Mouse (Mus musculus) limb, embryonic 12.5 days (tissue): ENCODE measurements around the gene Coq10a. TPM values are rescaled to one million over a fixed set of nuclear protein-coding genes. Genes with fewer than 3 reads are reported as not detected.
A peak's percentile ranks its signal among the peaks of the same experiment; 100 is the strongest.

Experiments
- ATAC-seq: fragments of 200-750 bp; cut with Nextera tagmentation; 2 replicates; pipeline ENCODE4 v1.8.0; 2017; ENCODE audit warnings: low read depth, moderate TSS enrichment; ENCODE audit not compliant: insufficient number of reproducible peaks, insufficient read depth, low FRiP score, low TSS enrichment
- H3K27ac ChIP-seq: fragments of 300-500 bp; sonication (generic); 2 replicates; pipeline ENCODE4 v1.5.1; 2016; ENCODE audit warnings: mild to moderate bottlenecking, moderate library complexity
- H3K27me3 ChIP-seq: fragments of 300-500 bp; sonication (generic); 2 replicates; pipeline ENCODE4 v1.6.1; 2016; ENCODE audit warnings: mild to moderate bottlenecking, moderate library complexity
- H3K36me3 ChIP-seq: fragments of 300-500 bp; sonication (generic); 2 replicates; pipeline ENCODE4 v1.6.1; 2016; ENCODE audit warnings: mild to moderate bottlenecking, moderate library complexity
- H3K4me1 ChIP-seq: fragments of 300-500 bp; sonication (generic); replicated peaks from 2 replicates; pipeline ENCODE4 v1.6.1; 2016
- H3K4me2 ChIP-seq: fragments of 300-500 bp; sonication (generic); 2 replicates; pipeline ENCODE4 v1.6.1; 2016; ENCODE audit warnings: mild to moderate bottlenecking, moderate library complexity
- H3K4me3 ChIP-seq: fragments of 300-500 bp; sonication (generic); replicated peaks from 2 replicates; pipeline ENCODE4 v1.5.1; 2016; ENCODE audit warnings: mild to moderate bottlenecking
- H3K9ac ChIP-seq: fragments of 300-500 bp; sonication (generic); replicated peaks from 2 replicates; pipeline ENCODE4 v1.6.1; 2016; ENCODE audit warnings: mild to moderate bottlenecking, moderate library complexity
- H3K9me3 ChIP-seq: fragments of 300-500 bp; sonication (generic); 2 replicates; pipeline ENCODE4 v1.6.1; 2016; ENCODE audit warnings: mild to moderate bottlenecking, moderate library complexity
- WGBS: fragments of 180-500 bp; shearing (Covaris S2); methylation state at CpG from one replicate; pipeline ENCODE4 v1.1.7; 2016; 5-methylcytosine and 5-hydroxymethylcytosine counted together
- polyA plus RNA-seq: library from polyadenylated mRNA; unstranded; fragments of >200 nt; fragmentation: Nextera tagmentation; extraction: Ambion mirVana; gene quantifications from 2 replicates; pipeline ENCODE4 v1.2.1, GENCODE M21; 2016

The Coq10a gene
- polyA plus RNA-seq, 1 experiment from 2014 or later = 15.8 TPM

DNA sequence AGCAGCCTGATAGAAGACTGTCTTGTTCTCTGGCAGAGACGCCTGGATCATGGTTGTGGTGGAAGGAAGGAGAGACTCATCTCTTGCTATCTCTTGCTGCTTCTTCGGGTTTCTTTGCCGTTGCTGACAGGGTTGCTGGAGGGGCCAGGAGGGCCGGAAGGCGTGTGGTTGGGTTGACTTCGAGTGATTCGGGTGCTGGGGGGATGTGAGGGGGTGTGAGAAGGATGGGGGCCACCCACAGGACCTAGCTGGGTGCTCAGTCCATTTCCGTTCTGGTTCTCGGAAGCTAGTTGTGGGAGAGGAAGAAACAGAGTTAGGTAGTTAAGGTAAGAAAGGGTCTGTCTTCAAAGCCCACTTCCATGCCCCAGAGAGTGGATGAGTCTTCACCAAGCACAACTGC is 32.8 kb upstream of the Coq10a start:
- H3K9ac ChIP-seq = no peak overlapping the region
- WGBS = 81% methylated on average over 9 of the region's 9 CpGs
- H3K27me3 ChIP-seq = no peaks in the 10 kb centered on the region
- no peak for ATAC-seq
- H3K4me1 ChIP-seq = peaks cover 16% of the 10 kb centered on the region
- no peaks in the 10 kb centered on the region for H3K9me3 ChIP-seq
- no peak overlapping the region for H3K4me3 ChIP-seq
- peaks cover 32% of the 10 kb centered on the region for H3K36me3 ChIP-seq
- H3K27ac ChIP-seq = no peak overlapping the region
- no peak overlapping the region for H3K4me2 ChIP-seq

DNA sequence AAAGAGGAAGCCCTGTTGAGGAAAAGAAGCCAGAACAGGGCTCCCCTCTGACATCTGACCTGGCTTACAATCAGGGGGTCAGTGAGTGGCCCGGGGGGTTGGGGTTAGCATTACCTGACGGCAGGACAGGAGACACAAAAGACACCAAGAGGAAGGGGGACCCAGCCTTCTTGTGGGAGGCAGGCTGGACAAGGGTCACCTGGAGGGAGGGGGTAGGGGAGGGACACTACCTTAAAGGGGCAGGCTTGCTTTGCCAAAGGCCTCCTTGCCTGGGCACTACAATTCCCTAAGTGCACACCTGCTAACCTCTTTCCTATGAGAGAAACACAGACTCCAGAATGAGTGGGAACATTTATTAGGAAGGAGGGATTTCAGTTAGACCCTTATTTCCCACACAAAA is 32.3 kb upstream of the Coq10a start, which contains the start of gene Slc39a5:
Slc39a5 (minus strand) TSS at position 174 of the 400 bp plus-strand sequence.
- H3K4me2 ChIP-seq = peak within 1 kb of the TSS; percentile 2; the same call in 1 of the 2 replicates

DNA sequence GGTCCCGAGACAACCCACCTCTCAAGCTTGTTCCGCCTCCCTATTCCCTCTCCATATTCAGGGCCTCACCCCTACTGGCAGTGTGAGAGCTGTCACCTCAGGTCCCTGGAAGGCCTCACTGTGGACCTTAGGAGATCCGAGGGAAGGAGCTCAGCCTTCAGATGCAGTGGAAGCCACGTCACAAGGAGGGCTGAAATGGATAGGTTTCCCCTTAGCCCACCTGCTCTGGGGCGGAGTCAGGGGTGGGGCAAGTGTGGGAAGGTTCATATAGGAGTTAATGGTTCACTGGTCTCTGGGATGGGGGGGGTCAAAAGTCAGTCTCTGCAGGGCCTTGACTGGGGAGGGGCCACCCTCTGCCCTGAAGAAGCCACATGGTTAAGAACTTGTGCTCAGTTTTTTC is 31.5 kb upstream of the Coq10a start:
- Histone ChIP-seq H3K36me3 (peaks cover 33% of the 10 kb centered on the region), H3K27ac (no peak overlapping the region), H3K9ac (no peak overlapping the region), H3K9me3 (no peaks in the 10 kb centered on the region), H3K4me2 (peak overlapping the region; percentile 2; the same call in 1 of the 2 replicates), H3K27me3 (no peaks in the 10 kb centered on the region), H3K4me1 (peaks cover 16% of the 10 kb centered on the region), H3K4me3 (no peak overlapping the region)
- 23% methylated on average over 5 of the region's 5 CpGs for WGBS
- no peak for ATAC-seq

More for the DNA sequence above, 32.3 kb upstream of the Coq10a start, which contains the start of gene Slc39a5:
- Histone ChIP-seq H3K4me1 (peaks cover 16% of the 10 kb centered on the region), H3K27ac (no peak within 1 kb of the TSS), H3K9me3 (no peaks in the 10 kb centered on the region), H3K36me3 (peaks cover 32% of the 10 kb centered on the region), H3K4me3 (no peak within 1 kb of the TSS), H3K9ac (peak within 1 kb of the TSS; percentile 18; the same call in 1 of the 2 replicates), H3K27me3 (no peaks in the 10 kb centered on the region)
- 25% methylated on average over 2 of the region's 2 CpGs for WGBS
- no peak for ATAC-seq

DNA sequence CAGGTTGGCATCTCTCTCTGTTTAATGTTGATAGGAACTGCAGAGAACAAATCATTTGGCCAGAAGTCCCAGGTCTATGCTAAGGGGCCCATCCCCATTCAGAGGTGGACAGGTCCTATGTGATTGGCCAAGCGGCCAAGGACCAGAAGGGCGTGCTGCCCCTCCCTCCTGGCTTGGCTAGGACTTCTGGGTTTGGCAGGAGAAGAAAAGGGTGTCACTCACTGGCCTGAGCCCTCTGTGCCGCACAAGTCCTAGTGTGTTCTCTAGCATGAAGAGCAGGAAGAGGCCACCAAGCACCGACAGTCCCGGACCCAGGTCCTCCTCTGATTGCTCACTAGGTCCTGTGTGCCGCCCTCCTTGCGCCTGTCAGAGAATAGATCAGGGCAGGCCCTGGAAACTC is 28.7 kb upstream of the Coq10a start:
- Histone ChIP-seq H3K4me3 (no peak overlapping the region), H3K9ac (0 out of 2 replicates have a peak overlapping the region, but pooled peaks have one; percentile 18), H3K4me1 (peaks cover 16% of the 10 kb centered on the region), H3K4me2 (no peak overlapping the region), H3K27ac (no peak overlapping the region), H3K9me3 (no peaks in the 10 kb centered on the region), H3K27me3 (no peaks in the 10 kb centered on the region), H3K36me3 (peaks cover 58% of the 10 kb centered on the region)
- WGBS = 71% methylated on average over 7 of the region's 7 CpGs
- ATAC-seq = no peak

DNA sequence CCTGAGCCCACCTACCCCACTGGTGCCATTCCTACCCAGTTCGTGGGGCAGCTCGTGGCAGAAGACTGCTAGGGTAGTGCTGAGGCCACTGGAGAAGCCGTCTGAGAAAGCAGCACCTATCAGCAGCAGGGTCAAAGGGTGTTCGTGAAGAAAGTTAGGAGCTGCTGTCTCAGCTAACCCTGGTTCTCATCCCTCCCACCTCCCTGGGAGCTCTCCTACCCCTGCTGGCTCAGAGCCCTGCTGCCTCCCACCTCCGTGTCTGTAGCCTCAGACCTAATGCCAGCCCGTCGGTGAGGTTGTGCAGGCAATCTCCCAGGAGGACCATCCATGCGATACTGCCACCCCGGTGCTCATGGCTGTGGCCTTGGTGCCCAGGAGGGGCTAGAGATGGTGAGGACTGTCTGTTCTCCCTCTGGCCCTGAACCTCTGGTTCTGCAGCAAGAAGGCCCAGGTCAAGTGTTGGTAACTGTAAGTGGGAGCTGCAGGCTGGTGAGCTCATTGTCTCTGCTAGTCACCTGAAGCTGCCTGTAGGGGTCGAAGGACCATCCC is 28.0 kb upstream of the Coq10a start:
- 73% methylated on average over 10 of the region's 10 CpGs for WGBS
- Histone ChIP-seq H3K4me1 (peaks cover 16% of the 10 kb centered on the region), H3K27ac (no peak overlapping the region), H3K36me3 (peaks cover 64% of the 10 kb centered on the region), H3K9me3 (no peaks in the 10 kb centered on the region), H3K9ac (no peak overlapping the region; the same call in 1 of the 2 replicates), H3K27me3 (no peaks in the 10 kb centered on the region), H3K4me3 (no peak overlapping the region), H3K4me2 (no peak overlapping the region)
- no peak for ATAC-seq

DNA sequence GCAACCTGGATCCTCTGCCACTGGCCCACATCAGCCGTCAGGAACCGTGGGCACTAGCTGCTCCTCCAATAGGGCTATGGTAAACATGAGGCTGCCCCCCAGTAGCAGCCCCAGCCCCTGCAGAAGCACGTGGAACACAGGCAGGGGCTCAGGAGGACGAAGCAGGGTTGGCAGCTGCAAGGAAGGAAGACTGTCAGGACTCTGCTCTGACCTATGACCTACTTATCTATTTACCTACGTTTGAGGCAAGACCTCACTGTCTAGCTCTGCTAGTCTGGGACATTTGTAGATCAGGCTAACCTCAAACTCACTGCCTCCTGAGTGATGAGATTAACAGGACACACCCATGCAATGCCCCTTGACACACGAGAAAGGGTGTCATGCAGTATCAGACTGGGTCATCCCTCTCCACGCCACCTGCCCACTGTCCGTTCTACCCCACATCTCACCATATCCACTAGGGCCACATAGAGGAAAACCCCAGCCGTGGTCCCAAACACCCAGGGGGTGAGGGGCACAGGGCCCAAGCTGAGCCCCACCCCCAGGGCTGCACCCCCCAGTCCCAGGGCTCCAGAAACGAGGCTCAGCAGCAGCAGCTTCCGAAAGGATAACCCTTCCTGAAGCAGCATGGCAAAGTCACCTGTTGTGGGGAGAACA is 27.3 kb upstream of the Coq10a start:
- Histone ChIP-seq H3K27ac (no peak overlapping the region), H3K36me3 (peaks cover 71% of the 10 kb centered on the region), H3K4me2 (no peak overlapping the region), H3K4me1 (peaks cover 15% of the 10 kb centered on the region), H3K27me3 (no peaks in the 10 kb centered on the region), H3K9me3 (no peaks in the 10 kb centered on the region), H3K9ac (no peak overlapping the region), H3K4me3 (no peak overlapping the region)
- WGBS = 62% methylated on average over 11 of the region's 11 CpGs
- no peak for ATAC-seq

DNA sequence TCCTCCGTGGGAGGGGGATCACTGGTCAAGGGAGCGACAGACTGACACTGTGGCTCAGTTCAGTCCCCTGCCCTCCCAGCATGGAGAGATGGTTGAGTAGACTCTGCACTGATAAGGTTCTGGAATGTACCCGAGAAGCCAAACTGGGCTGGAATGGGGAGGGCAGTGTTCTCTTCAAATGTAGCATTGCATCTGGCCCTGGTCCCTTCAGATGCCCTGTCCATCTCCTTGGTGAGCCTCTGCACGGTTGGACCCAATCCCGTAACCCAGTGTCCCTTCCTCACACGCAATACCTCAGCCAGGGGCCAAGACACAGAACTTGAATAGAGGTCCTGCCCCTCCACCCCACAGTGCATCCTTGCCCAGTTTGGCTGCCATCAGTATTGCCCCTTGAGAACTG is 23.1 kb upstream of the Coq10a start:
- H3K9ac ChIP-seq = no peak overlapping the region
- no peaks in the 10 kb centered on the region for H3K9me3 ChIP-seq
- peaks cover 100% of the 10 kb centered on the region for H3K36me3 ChIP-seq
- no peaks in the 10 kb centered on the region for H3K27me3 ChIP-seq
- no peak overlapping the region for H3K27ac ChIP-seq
- H3K4me3 ChIP-seq = no peak overlapping the region
- no peak for ATAC-seq
- no peak overlapping the region for H3K4me2 ChIP-seq
- no peaks in the 10 kb centered on the region for H3K4me1 ChIP-seq
- WGBS = 83% methylated on average over 6 of the region's 6 CpGs

DNA sequence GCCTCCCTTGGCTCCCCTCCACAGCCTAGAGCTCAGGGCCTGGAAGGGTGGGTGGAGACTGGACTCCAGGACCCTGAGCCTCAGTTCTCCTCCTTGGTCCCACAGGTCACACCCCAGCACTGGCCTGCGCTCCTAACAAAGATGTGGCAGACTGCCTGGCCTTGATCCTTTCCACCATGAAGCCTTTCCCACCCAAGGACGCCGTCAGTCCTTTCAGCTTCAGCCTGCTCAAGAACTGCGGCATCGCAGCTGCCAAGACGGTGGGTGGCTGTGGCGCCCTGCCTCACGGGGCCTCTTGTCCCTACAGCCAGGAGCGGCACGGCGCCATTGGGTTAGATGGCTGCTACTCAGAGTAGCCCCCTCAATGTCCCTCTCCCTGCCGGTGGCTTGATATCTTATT is 21.6 kb upstream of the Coq10a start:
- no peak overlapping the region; the same call in 1 of the 2 replicates for H3K9ac ChIP-seq
- H3K27ac ChIP-seq = no peak overlapping the region
- ATAC-seq = no peak
- H3K4me1 ChIP-seq = no peaks in the 10 kb centered on the region
- 92% methylated on average over 12 of the region's 12 CpGs for WGBS
- H3K4me3 ChIP-seq = no peak overlapping the region
- H3K4me2 ChIP-seq = no peak overlapping the region
- no peaks in the 10 kb centered on the region for H3K27me3 ChIP-seq
- no peaks in the 10 kb centered on the region for H3K9me3 ChIP-seq
- peaks cover 100% of the 10 kb centered on the region for H3K36me3 ChIP-seq

DNA sequence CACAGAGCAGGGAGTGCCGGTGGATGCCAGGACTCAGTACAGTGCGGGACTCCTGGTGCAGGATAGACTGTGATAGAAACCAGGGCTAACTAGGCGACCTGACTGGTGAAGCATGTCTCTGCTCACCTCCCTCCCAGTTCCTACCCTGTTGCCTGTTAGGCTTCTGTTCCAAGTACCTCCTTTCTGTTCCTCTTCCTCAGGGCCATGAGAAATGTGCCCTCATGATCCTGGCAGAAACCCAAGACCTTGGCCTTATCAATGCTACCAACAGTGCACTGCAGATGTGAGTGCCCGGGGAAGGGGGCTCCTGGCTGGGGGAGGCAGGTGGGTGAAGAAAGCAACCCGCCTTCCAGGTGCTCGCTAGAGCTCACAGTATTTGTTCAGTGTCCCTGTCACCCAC is 20.8 kb upstream of the Coq10a start:
- Histone ChIP-seq H3K4me3 (no peak overlapping the region), H3K4me2 (no peak overlapping the region), H3K36me3 (peaks cover 100% of the 10 kb centered on the region), H3K27me3 (no peaks in the 10 kb centered on the region), H3K27ac (no peak overlapping the region), H3K9ac (no peak overlapping the region), H3K4me1 (no peaks in the 10 kb centered on the region), H3K9me3 (no peaks in the 10 kb centered on the region)
- no peak for ATAC-seq
- WGBS = 84% methylated on average over 6 of the region's 6 CpGs

DNA sequence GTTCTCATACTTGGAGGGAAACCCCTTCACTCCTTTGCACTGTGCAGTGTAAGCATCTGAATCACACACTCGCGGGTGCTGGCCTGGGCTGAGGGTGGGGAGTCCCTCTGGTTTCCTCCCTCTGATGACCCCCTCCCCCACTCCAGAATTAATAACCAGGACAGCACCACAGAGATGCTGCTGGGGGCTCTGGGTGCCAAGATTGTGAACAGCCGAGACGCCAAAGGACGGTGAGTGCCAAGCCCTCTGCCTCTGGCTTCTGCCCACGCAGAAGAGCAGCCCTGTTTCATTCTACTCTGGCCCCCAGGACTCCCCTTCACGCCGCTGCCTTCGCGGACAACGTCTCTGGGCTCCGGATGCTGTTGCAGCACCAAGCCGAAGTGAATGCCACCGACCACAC is 20.1 kb upstream of the Coq10a start:
- Histone ChIP-seq H3K9me3 (no peaks in the 10 kb centered on the region), H3K27ac (no peak overlapping the region), H3K4me1 (no peaks in the 10 kb centered on the region), H3K36me3 (peaks cover 100% of the 10 kb centered on the region), H3K4me3 (no peak overlapping the region), H3K9ac (no peak overlapping the region), H3K27me3 (no peaks in the 10 kb centered on the region), H3K4me2 (no peak overlapping the region)
- no peak for ATAC-seq
- WGBS = 94% methylated on average over 14 of the region's 14 CpGs

DNA sequence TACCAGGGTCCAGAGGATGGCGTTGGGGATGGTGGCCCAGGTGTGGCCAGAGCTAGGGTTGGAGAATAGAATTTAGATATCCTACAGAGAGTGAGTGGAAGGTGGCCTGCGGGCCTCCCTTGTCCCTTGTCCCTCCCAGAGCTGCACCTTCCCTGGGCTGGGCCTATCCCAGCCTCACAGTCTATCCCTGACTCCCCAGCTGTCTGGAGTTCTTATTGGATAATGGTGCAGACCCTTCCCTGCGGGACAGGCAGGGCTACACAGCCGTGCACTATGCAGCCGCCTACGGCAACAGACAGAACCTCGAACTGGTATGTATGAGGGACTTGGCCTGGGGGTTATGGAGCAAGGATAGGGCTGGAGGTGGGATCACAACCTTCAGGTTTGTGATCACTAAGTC is 17.1 kb upstream of the Coq10a start:
- Histone ChIP-seq H3K4me1 (no peaks in the 10 kb centered on the region), H3K27ac (no peak overlapping the region), H3K4me2 (no peak overlapping the region), H3K4me3 (no peak overlapping the region), H3K27me3 (no peaks in the 10 kb centered on the region), H3K36me3 (peaks cover 99% of the 10 kb centered on the region), H3K9me3 (no peaks in the 10 kb centered on the region), H3K9ac (no peak overlapping the region)
- 0 out of 2 replicates have a peak, but pooled peaks have one; percentile 53 for ATAC-seq
- 89% methylated on average over 7 of the region's 7 CpGs for WGBS

DNA sequence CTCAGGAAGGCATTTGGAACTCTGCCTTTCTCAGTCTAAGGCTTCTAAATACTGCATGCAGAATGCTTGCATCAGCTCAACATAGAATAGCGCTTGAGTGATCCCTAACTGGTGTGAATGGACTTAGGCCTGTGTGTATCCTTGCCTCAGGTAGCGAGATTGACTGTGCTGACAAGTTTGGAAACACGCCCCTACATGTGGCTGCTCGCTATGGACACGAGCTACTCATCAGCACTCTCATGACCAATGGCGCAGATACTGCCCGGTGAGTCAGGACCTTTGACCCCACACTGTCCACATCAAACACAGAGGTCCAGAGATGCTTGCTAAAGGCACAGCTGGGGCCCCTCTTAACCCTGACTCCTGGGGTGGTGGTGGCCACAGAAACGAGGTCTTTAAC is 13.7 kb upstream of the Coq10a start:
- ATAC-seq = no peak
- H3K4me1 ChIP-seq = peaks cover 17% of the 10 kb centered on the region
- H3K4me3 ChIP-seq = no peak overlapping the region
- H3K36me3 ChIP-seq = peaks cover 95% of the 10 kb centered on the region
- H3K27me3 ChIP-seq = no peaks in the 10 kb centered on the region
- no peaks in the 10 kb centered on the region for H3K9me3 ChIP-seq
- no peak overlapping the region for H3K9ac ChIP-seq
- no peak overlapping the region for H3K27ac ChIP-seq
- 81% methylated on average over 8 of the region's 8 CpGs for WGBS
- H3K4me2 ChIP-seq = no peak overlapping the region
